Mouse (Mus musculus): ENCODE results near the gene Arnt.

Gene Arnt

GRCm38 (mm10) chr3:95457758-95458157 lies 23.6 kb downstream of the Arnt start:
- DNase-seq, result no peak

- DNase-seq, result no peak
Observed at GRCm38 (mm10) chr3:95459381-95459780, 25.2 kb downstream of the Arnt start.

GRCm38 (mm10) chr3:95463852-95464251 lies 29.7 kb downstream of the Arnt start:
- no peak for DNase-seq

GRCm38 (mm10) chr3:95478966-95479365 lies 44.8 kb downstream of the Arnt start:
- DNase-seq, result no peak

- DNase-seq, result no peak
Observed at GRCm38 (mm10) chr3:95486421-95486820, 52.2 kb downstream of the Arnt start.

GRCm38 (mm10) chr3:95488679-95489078 lies 54.5 kb downstream of the Arnt start:
- DNase-seq, result no peak

- DNase-seq, result no peak
Observed at GRCm38 (mm10) chr3:95490238-95490637, 56.0 kb downstream of the Arnt start.

GRCm38 (mm10) chr3:95494342-95494741 lies 60.2 kb downstream of the Arnt start:
- DNase-seq, result peak; percentile 38 to 41

GRCm38 (mm10) chr3:95498229-95498628 lies 64.0 kb downstream of the Arnt start:
- no peak for DNase-seq

- no peak for DNase-seq
Observed at GRCm38 (mm10) chr3:95499024-95499423, 64.8 kb downstream of the Arnt start, which contains the start of gene Ctsk. Gene Ctsk, plus strand, starts transcription at chr3:95499256.

GRCm38 (mm10) chr3:95499496-95500140 lies 65.4 kb downstream of the Arnt start:
- no peak for DNase-seq

GRCm38 (mm10) chr3:95502312-95502711 lies 68.1 kb downstream of the Arnt start:
- no peak for DNase-seq

- no peak for DNase-seq
Observed at GRCm38 (mm10) chr3:95509348-95509747, 75.2 kb downstream of the Arnt start.

- peak; percentile 49 to 66 for DNase-seq
Observed at GRCm38 (mm10) chr3:95511611-95512180, 77.5 kb downstream of the Arnt start.

- no peak for DNase-seq
Observed at GRCm38 (mm10) chr3:95516614-95517041, 82.4 kb downstream of the Arnt start.

GRCm38 (mm10) chr3:95517493-95517898 lies 83.3 kb downstream of the Arnt start:
- DNase-seq, result peak; percentile 31 to 57

- no peak for DNase-seq
Observed at GRCm38 (mm10) chr3:95518891-95519290, 84.7 kb downstream of the Arnt start.

GRCm38 (mm10) chr3:95519315-95519714 lies 85.1 kb downstream of the Arnt start:
- no peak for DNase-seq

GRCm38 (mm10) chr3:95520100-95520499 lies 85.9 kb downstream of the Arnt start:
- DNase-seq, result no peak

- DNase-seq, result no peak
Observed at GRCm38 (mm10) chr3:95521168-95521567, 87.0 kb downstream of the Arnt start.

GRCm38 (mm10) chr3:95523662-95524061 lies 89.5 kb downstream of the Arnt start:
- peak in 1 of 2 experiments; percentile 25 for DNase-seq

- DNase-seq, result no peak
Observed at GRCm38 (mm10) chr3:95524673-95525072, 90.5 kb downstream of the Arnt start.

- DNase-seq, result no peak
Observed at GRCm38 (mm10) chr3:95526111-95526510, 91.9 kb downstream of the Arnt start.

GRCm38 (mm10) chr3:95526622-95527211 lies 92.5 kb downstream of the Arnt start, which contains the start of gene Ctss:
Gene Ctss, plus strand, starts transcription at chr3:95526786.
- DNase-seq, result no peak
